Mouse (Mus musculus): ENCODE data around the gene Gm12789.
"Not testable (repeated sequence)": the region's sequence is repeated elsewhere in the genome, so short reads cannot be mapped to it uniquely, and the experiment has no call there.

The Gm12789 gene

GRCm38 (mm10) chr4:101986326-101986725 is at the start of gene Gm12789:
Gene Gm12789, plus strand, starts transcription at chr4:101986626.
- not testable (repeated sequence) for DNase-seq (ENCODE audit: low spot score in 2 of 2)

- not testable (repeated sequence) for DNase-seq (ENCODE audit: low spot score in 2 of 2)
Measured at GRCm38 (mm10) chr4:101940107-101940506, 46.3 kb upstream of the Gm12789 start, which contains the start of gene Gm12794. Gene Gm12794, plus strand, starts transcription at chr4:101940407.

DNA sequence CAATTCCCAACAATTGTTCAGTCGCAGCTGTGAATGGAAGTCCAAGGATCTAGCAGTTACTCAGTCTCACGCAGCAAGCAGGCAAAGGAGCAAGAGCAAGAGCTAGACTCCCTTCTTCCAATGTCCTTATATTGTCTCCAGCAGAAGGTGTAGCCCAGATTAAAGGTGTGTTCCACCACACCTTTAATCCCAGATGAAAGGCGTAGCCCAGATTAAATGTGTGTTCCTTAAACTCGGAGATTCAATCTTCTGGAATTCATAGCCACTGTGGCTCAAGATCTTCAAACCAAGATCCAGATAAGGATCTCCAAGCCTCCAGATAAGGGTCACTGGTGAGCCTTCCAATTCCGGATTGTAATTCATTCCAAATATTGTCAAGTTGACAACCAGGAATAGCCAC is 5.5 kb upstream of the Gm12789 start, which contains the start of gene Gm12790:
Gm12790 (minus strand) TSS at position 101 of the 400 bp plus-strand sequence.
- DNase-seq (ENCODE audit: low spot score in 2 of 2), result not testable (repeated sequence)

GRCm38 (mm10) chr4:101985678-101986077 is 748 bp upstream of the Gm12789 start:
- DNase-seq (ENCODE audit: low spot score in 2 of 2), result no peak

DNA sequence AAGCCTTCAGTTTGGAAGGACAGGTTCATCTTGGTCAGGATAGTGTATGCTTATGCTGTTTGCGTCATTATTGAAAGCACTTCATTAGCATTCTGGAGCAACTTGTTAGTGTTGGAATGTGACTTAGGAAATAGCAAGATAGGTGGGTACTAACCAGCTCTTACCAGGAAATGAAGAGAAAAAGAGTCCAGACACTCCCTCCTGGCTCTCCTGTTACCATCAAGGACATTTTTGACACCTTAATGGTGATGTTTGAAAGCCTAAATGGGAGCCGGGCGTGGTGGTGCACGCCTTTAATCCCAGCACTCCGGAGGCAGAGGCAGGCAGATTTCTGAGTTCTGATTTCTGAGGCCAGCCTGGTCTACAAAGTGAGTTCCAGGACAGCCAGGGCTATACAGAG is 11.0 kb downstream of the Gm12789 start:
- no peak for DNase-seq (ENCODE audit: low spot score in 2 of 2)

DNA sequence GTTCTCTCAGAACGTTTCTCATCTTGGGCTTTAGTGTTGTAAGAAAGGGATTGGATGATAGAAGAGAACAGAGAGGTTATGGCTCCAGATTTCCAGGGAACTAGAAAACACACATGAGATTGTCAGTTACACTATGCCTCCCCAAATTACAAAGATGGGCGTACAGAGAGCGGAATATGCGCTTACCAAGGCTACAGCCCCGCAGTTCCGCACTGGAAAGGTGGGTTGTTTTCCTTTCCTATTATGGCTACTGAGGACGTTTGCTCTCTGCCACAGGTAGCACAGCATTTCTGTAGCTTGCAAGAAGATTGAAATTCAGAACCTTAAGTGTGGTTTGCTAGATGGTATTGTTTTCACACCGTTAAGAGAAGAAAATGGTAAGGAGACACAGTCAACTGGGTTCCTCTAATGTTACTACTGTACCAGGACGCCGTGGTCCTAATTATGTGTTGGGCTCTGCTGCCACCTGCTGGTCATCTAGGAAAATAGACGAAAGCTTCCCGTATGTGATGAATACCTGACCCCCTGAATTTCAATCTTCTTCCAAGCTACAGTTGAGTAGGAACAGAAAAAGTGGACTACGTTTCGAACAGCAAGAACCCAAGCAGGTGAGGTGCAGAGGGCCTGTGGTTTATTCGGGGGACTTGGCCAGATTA is 12.0 kb downstream of the Gm12789 start:
- DNase-seq (ENCODE audit: low spot score in 2 of 2), result peak; percentile 74

GRCm38 (mm10) chr4:102026619-102027018 is 40.2 kb downstream of the Gm12789 start:
- no peak for DNase-seq (ENCODE audit: low spot score in 2 of 2)
